Mouse (Mus musculus) kidney, adult 2 months (tissue): ENCODE results near the gene Ccdc191.

ENCODE experiments used
- CTCF ChIP-seq: fragments of 200-500 bp; conservative IDR thresholded peaks from 2 replicates; pipeline ENCODE4 v1.5.1; 2011; ENCODE audit warnings: low read depth, mild to moderate bottlenecking, control low read depth, low read length, moderate library complexity, mixed read lengths; ENCODE audit not compliant: insufficient read depth, insufficient read length
- POLR2A ChIP-seq: fragments of 200-500 bp; IDR thresholded peaks from one replicate; pipeline ENCODE4 v1.6.1; 2011; ENCODE audit warnings: low read depth, low read length, control low read depth

- no peak for TF ChIP-seq CTCF
- TF ChIP-seq POLR2A: no peak
Observed at GRCm38 (mm10) chr16:43999541-43999940, 109.9 kb downstream of the Ccdc191 start.
